Mouse (Mus musculus) myocyte (in vitro differentiated cells): ENCODE results near the gene Jak2.

Experiments
- E2F4 ChIP-seq: IDR thresholded peaks from one replicate; pipeline ENCODE4 v1.6.1; 2011; ENCODE audit warnings: mild to moderate bottlenecking, control low read depth, moderate library complexity; ENCODE audit not compliant: insufficient read depth
- MAX ChIP-seq: IDR thresholded peaks from one replicate; pipeline ENCODE4 v1.6.1; 2011; ENCODE audit warnings: low read depth, mild to moderate bottlenecking, control low read depth
- MYOD1 ChIP-seq, 3 experiments: IDR thresholded peaks; one replicate each; pipeline ENCODE4 v1.6.1; 2011; ENCODE audit warnings: control low read depth in 2 of 3, low read depth in 2 of 3, mild to moderate bottlenecking in 2 of 3, moderate library complexity in 1 of 3; ENCODE audit not compliant: insufficient read length in 2 of 3, control insufficient read depth in 1 of 3
- MYOG ChIP-seq, 3 experiments: IDR thresholded peaks; one replicate each; pipeline ENCODE4 v1.6.1; 2011; ENCODE audit warnings: control low read depth in 2 of 3, low read depth in 2 of 3, mild to moderate bottlenecking in 2 of 3; ENCODE audit not compliant: insufficient read length in 2 of 3, control insufficient read depth in 1 of 3, insufficient read depth in 1 of 3
- POLR2A ChIP-seq: IDR thresholded peaks from one replicate; pipeline ENCODE4 v1.6.1; 2011; ENCODE audit warnings: low read depth, mild to moderate bottlenecking, control low read depth, moderate library complexity; ENCODE audit not compliant: insufficient read length
- POLR2AphosphoS2 ChIP-seq: IDR thresholded peaks from one replicate; pipeline ENCODE4 v1.6.1; 2011; ENCODE audit warnings: low read depth, control low read depth; ENCODE audit not compliant: insufficient read length
- REST ChIP-seq: IDR thresholded peaks from one replicate; pipeline ENCODE4 v1.6.1; 2011; ENCODE audit warnings: mild to moderate bottlenecking, control low read depth, moderate library complexity; ENCODE audit not compliant: insufficient read depth, insufficient read length
- SRF ChIP-seq: IDR thresholded peaks from one replicate; pipeline ENCODE4 v1.6.1; 2011; ENCODE audit warnings: low read depth; ENCODE audit not compliant: control insufficient read depth, insufficient read length
- TCF12 ChIP-seq: IDR thresholded peaks from one replicate; pipeline ENCODE4 v1.6.1; 2011; ENCODE audit warnings: mild to moderate bottlenecking, control low read depth; ENCODE audit not compliant: poor library complexity, insufficient read depth, severe bottlenecking
- USF1 ChIP-seq: IDR thresholded peaks from one replicate; pipeline ENCODE4 v1.6.1; 2011; ENCODE audit warnings: low read depth, mild to moderate bottlenecking, control low read depth, moderate library complexity

DNA sequence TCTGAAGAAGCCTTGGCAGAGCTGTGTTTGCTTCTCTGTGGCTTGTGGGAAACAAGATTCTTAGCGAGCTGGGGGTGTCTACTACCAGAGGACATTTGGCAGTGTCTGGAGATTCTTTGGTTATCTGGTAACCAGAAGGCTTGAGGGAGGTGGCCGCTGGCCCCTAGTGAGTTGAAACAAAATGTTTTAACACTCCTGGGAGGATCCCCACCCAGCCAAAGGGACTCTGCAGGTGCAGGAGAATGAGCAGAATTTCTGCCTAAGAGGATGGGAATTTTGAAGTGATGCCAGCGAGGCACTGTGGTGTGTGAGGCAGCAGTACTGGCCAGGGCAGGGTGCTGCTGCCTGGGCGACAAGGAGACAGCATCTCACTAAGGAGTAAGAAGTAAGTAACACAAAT lies 47.0 kb upstream of the Jak2 start:
- TF ChIP-seq POLR2A (no peak), SRF (no peak), REST (no peak), USF1 (no peak), MAX (no peak), POLR2AphosphoS2 (no peak), E2F4 (no peak), TCF12 (no peak), MYOD1 (IDR thresholded peaks at IDR 0.05; ENCODE audit: control insufficient read depth in 1 of 3, insufficient read length in 2 of 3, low read depth in 2 of 3) (no peak), MYOG (IDR thresholded peaks at IDR 0.05; ENCODE audit: control insufficient read depth in 1 of 3, insufficient read depth in 1 of 3, insufficient read length in 2 of 3, low read depth in 2 of 3) (no peak)
